Mouse (Mus musculus): ENCODE results near the gene Utp20. TPM values are rescaled to one million over a fixed set of nuclear protein-coding genes. Genes with fewer than 3 reads are reported as not detected.

The Utp20 gene
- total RNA-seq, 2 experiments from 2014 or later, result 22.6 to 29.1 TPM

DNA sequence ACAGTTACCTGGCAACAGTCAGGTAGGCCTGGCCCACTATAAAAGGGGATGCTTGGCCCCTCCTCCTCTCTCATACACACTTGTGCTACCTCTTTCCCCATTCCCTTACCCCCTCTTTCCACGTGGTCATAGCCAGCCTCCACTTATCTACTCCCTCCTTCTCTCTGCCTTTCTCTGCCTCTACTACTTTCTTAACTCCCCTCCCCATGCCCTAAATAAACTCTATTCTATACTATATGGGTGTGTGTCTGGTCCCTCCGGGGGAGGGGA lies 108.9 kb downstream of the Utp20 start:
- DNase-seq (ENCODE audit: low spot score in 2 of 2), result no peak

DNA sequence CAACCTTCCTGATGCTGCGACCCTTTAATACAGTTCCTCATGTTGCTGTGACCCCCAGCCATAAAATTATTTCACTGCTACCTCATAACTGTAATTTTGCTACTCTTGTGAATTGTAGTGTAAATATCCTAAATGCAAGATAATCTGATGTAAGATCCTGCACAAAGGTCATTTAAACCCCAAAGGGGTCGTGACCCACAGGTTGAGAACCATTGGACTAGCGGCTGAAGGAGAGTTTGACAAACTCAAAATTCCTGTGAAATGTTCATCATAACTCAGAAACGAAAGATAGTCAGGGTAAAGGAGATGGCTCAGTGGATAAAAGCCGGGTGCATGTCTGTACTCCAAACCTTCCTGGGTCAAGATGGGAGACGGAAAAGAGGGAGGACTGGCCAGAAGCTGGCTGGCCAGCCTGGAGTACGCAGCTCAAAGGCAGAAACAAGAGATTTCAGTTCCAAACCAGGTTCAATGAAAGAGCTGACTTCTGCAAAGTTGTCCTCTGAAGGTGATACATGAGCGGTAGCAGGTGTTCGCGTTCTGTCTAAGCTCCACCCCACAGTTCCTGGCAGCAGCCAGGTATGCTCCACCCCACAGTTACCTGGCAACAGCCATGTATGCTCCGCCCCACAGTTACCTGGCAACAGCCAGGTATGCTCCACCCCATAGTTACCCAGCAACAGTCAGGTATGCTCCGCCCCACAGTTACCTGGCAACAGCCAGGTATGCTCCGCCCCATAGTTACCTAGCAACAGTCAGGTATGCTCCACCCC lies 109.4 kb downstream of the Utp20 start:
- no peak for DNase-seq (ENCODE audit: low spot score in 2 of 2)

DNA sequence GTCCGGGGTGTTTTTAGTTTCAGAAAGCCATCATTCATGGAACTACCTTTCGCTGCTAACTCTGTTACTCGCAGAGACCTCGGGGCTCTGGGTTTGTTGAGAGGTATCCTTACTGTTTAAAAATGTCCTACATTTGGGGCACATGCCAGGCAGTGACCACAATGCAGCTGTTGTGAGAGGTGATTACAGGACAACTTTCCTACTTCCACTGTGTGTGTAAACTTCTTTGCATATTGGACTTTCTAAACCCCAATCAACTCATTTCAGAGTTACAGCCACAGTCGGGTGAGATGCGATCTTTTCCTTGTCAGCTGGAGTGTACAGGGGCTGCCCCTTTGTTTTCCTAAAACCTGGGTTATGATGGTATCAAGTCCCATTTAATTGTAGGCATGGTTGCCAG lies 111.0 kb downstream of the Utp20 start:
- no peak for DNase-seq (ENCODE audit: low spot score in 2 of 2)

DNA sequence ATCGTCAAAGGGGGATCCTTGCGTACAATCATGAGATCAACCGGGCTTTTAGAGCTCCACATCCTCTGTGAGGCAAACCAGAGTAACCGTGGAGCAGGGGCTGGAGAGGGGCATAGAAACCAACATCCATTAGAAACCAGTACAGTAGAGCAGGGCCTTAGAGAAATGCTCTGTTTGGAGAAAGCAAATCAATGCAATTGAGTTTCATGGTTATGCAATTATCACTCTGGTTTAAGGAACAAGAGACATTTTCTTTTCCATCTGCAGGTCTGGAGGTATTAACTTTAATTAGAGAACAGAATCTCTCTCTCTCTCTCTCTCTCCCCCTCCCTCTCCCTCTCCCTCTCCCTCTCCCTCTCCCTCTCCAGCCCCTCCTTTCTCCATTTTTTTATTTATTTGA lies 111.9 kb downstream of the Utp20 start:
- DNase-seq (ENCODE audit: low spot score in 2 of 2), result no peak

DNA sequence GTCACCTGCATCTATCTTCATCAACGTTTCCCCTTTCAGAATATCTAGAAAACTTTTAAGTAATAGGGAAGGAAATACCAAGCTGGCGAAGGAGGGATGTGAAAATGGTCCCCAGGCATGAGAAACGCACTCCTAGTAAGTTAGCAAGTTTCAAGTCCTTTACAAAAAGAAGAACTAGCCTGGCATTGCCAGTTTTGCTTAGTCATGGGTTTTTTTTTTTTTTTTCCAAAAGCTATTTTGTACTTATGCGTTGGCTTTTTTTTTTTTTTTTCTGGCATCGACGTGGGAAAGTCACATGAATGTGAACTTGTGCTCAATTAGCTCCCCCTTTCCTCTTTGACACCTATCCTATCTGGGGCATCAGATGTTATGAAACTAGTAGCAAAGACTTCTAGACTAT lies 114.2 kb downstream of the Utp20 start:
- no peak for DNase-seq (ENCODE audit: low spot score in 2 of 2)

DNA sequence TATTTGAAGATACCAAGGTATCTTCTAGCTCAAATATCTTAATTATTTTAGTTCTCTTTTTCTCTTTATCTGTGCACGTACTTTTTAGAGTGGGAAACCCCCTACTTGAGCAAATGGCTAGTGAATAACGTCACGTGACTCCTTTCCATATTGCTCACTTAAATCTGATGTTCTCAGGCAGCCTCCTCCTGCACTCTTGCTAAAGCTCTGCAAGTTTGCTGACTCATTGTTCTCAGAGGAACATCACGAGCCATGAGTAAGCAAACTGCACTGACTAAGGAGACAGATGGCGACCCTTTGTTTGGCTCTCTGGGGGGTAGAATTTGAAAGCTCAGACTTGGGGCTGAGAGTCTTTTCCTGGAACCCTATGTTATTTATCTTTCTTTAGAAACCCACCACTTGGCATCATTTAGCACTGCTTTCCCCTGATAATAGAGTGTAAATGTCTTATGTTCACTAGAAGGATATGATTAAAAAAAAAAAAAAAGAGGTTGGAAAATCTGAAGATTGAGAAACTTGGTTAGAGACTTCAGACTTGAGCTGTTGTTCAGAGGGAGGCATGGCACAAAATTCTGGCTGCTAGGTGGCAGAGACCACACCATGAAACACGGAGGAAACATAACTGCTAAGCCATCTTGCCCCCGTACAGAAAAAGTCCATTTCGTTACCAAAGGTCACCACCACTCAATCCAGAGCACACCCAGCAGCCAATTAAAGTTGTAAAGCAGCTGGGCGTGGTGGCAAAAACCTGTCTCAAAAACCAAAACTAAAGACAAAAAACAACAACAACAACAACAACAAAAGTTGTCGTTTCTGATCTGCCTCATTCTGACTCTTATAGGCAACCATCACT lies 117.7 kb downstream of the Utp20 start:
- no peak for DNase-seq (ENCODE audit: low spot score in 2 of 2)

DNA sequence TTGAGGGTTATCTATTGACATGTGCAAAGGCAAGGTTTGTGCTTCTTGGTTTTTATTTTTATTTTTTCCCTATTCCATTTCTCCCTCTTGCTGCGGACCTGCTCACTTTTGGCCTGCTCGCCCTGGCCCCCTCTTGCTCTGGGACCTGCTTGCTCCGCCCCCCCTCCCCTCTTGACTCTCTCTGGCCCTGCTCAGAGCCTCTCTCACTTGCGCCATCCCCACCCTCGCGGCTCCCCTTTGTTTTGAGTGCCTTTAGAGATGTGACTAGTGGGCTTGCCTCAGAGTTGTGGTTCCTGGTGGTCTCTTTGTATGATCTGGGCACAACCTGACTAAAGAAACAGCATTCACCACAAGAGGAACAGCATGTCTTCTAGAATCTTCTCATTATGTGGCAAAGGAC lies 125.7 kb downstream of the Utp20 start:
- no peak for DNase-seq (ENCODE audit: low spot score in 2 of 2)

Other genes with a start within 250 kb of the Utp20 start
- gene Mybpc1, start 221.7 kb downstream of the Utp20 start, total RNA-seq (2021), result 1 to 10 TPM in 1 of 2 experiments, under 1 TPM in 1; 0.60 to 4.3 TPM
- under 1 TPM in 1 of 2 experiments, not detected in 1; 0.58 TPM for gene Spic, start 141.8 kb downstream of the Utp20 start, total RNA-seq (2021)
- gene Arl1, start 95.9 kb downstream of the Utp20 start, total RNA-seq (2021), result 100 to 1,000 TPM in 1 of 2 experiments, 10 to 100 TPM in 1; 96.8 to 104 TPM
- gene Slc5a8, start 59.2 kb upstream of the Utp20 start, total RNA-seq (2021), result under 1 TPM in 1 of 2 experiments, not detected in 1; 0.07 TPM